In the genomic region with DNA sequence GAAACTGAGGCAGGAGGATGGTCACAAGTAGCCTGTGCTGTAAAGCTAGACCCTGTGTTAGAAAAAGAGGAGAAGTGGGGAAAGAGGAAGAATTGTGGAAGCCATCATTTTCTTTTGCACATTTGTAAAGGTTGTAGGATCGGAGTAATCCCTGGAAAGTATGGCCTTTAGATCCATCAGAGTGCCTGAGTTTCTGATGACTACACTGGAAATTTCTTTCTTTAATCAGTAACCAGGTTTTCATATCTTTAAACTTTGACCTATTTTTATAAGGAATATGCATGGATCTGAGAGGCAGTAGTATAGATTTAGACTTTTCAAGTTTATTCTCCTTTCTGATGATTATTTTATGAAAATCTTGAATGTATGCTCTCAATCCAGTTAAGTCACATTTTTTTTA, we compare ENCODE assay signal across 25 mouse cellular contexts. TPM values are rescaled to one million over a fixed set of nuclear protein-coding genes. Genes with fewer than 3 reads are reported as not detected.
"Had no signal": no experiment of that assay in that cellular context is flagged by ENCODE, and none has a peak within 500 bp of the region (broad histone marks: within the 10 kb centered on the region; RNA-seq: fewer than 3 reads in every experiment).

No protein-coding gene starts in this region.

- H3K27ac ChIP-seq: lung, embryonic 15.5 days; macrophage; midbrain, embryonic 12.5 days; neural tube, embryonic 13.5 days; neural tube, embryonic 15.5 days; stomach, embryonic 15.5 days; stomach, postnatal 0 days had no signal

- H3K4me2 ChIP-seq: lung, embryonic 15.5 days; midbrain, embryonic 12.5 days; neural tube, embryonic 13.5 days; neural tube, embryonic 15.5 days; stomach, embryonic 15.5 days had no signal

- H3K9me3 ChIP-seq: lung, embryonic 15.5 days; megakaryocyte, embryonic 14.5 days; midbrain, embryonic 12.5 days; neural tube, embryonic 13.5 days; neural tube, embryonic 15.5 days; stomach, embryonic 15.5 days had no signal

- DNase-seq: lung, adult 2 months; lung, postnatal 14 days; lung, postnatal 36 days; midbrain, embryonic 14.5 days; retina, postnatal 1 day; right cerebral cortex, postnatal 4 days; thymus, adult 2 months; thymus, postnatal 25 days; thymus, postnatal 4 days had no signal

- H3K4me1 ChIP-seq: midbrain, embryonic 12.5 days; neural tube, embryonic 13.5 days; neural tube, embryonic 15.5 days; stomach, embryonic 15.5 days had no signal

- ATAC-seq: lung, postnatal 0 days; midbrain, embryonic 16.5 days had no signal

- H3K4me3 ChIP-seq: lung, embryonic 15.5 days; megakaryocyte, embryonic 14.5 days; midbrain, embryonic 12.5 days; myocyte; neural tube, embryonic 13.5 days; neural tube, embryonic 15.5 days; stomach, embryonic 15.5 days had no signal

- H3K27me3 ChIP-seq: lung, embryonic 15.5 days; midbrain, embryonic 12.5 days; neural tube, embryonic 13.5 days; neural tube, embryonic 15.5 days; stomach, embryonic 15.5 days had no signal

- H3K36me3 ChIP-seq: lung, embryonic 15.5 days; midbrain, embryonic 12.5 days; neural tube, embryonic 13.5 days; neural tube, embryonic 15.5 days; stomach, embryonic 15.5 days had no signal

- H3K9ac ChIP-seq: lung, embryonic 15.5 days; midbrain, embryonic 12.5 days; neural tube, embryonic 13.5 days; neural tube, embryonic 15.5 days; stomach, embryonic 15.5 days had no signal

RNA-seq across cellular contexts. Expression of gene Prss48, which starts 14.7 kb away (rescaled TPM):
- total RNA-seq: megakaryocyte progenitor cell, adult 5-6 weeks had no signal
- polyA plus RNA-seq: liver, embryonic 16.5 days; lung, adult 2 months; lung, embryonic 15.5 days; lung, postnatal 0 days; macrophage; midbrain, embryonic 12.5 days; midbrain, embryonic 14.5 days; midbrain, embryonic 16.5 days; myocyte; neural tube, embryonic 11.5 days; neural tube, embryonic 13.5 days; neural tube, embryonic 15.5 days; spleen, adult 2 months; stomach, embryonic 15.5 days; stomach, postnatal 0 days; thymus, adult 2 months; urinary bladder, adult 2 months had no signal
